Mouse (Mus musculus) heart, embryonic 13.5 days (tissue): ENCODE results near the gene Ccdc146. TPM values are rescaled to one million over a fixed set of nuclear protein-coding genes. Genes with fewer than 3 reads are reported as not detected.
"Not testable (repeated sequence)": the region's sequence is repeated elsewhere in the genome, so short reads cannot be mapped to it uniquely, and the experiment has no call there.

ENCODE experiments used
- ATAC-seq: fragments of 200-750 bp; cut with Nextera tagmentation; 2 replicates; pipeline ENCODE4 v1.8.0; 2017; ENCODE audit warnings: moderate TSS enrichment; ENCODE audit not compliant: insufficient number of reproducible peaks, low FRiP score, low TSS enrichment; ENCODE audit errors: extremely low read depth
- H3K27ac ChIP-seq: fragments of 300-500 bp; sonication (generic); replicated peaks from 2 replicates; pipeline ENCODE4 v1.5.1; 2015; ENCODE audit warnings: moderate library complexity, mild to moderate bottlenecking, inconsistent platforms
- H3K27me3 ChIP-seq: fragments of 300-500 bp; sonication (generic); replicated peaks from 2 replicates; pipeline ENCODE4 v1.6.1; 2015; ENCODE audit warnings: mild to moderate bottlenecking, inconsistent platforms
- H3K36me3 ChIP-seq: fragments of 300-500 bp; sonication (generic); 2 replicates; pipeline ENCODE4 v1.6.1; 2015; ENCODE audit warnings: mild to moderate bottlenecking, inconsistent platforms
- H3K4me1 ChIP-seq: fragments of 300-500 bp; sonication (generic); 2 replicates; pipeline ENCODE4 v1.6.1; 2015; ENCODE audit warnings: inconsistent platforms
- H3K4me2 ChIP-seq: fragments of 300-500 bp; sonication (generic); 2 replicates; pipeline ENCODE4 v1.6.1; 2015; ENCODE audit warnings: inconsistent platforms, mild to moderate bottlenecking, moderate library complexity
- H3K4me3 ChIP-seq: fragments of 300-500 bp; sonication (generic); 2 replicates; pipeline ENCODE4 v1.5.1; 2015; ENCODE audit warnings: moderate library complexity, mild to moderate bottlenecking, inconsistent platforms
- H3K9ac ChIP-seq: fragments of 300-500 bp; sonication (generic); 2 replicates; pipeline ENCODE4 v1.6.1; 2015; ENCODE audit warnings: inconsistent platforms, mild to moderate bottlenecking, moderate library complexity
- H3K9me3 ChIP-seq: fragments of 300-500 bp; sonication (generic); 2 replicates; pipeline ENCODE4 v1.6.1; 2016; ENCODE audit warnings: inconsistent platforms
- WGBS: fragments of 180-500 bp; shearing (Covaris S2); methylation state at CpG from one replicate; pipeline ENCODE4 v1.1.7; 2015; ENCODE audit warnings: mixed read lengths; 5-methylcytosine and 5-hydroxymethylcytosine counted together
- polyA plus RNA-seq: library from polyadenylated mRNA; unstranded; fragments of >200 nt; fragmentation: Nextera tagmentation; extraction: Ambion mirVana; gene quantifications from 2 replicates; pipeline ENCODE4 v1.2.1, GENCODE M21; 2015

Ccdc146 gene
- polyA plus RNA-seq, 1 experiment from 2014 or later = 2.2 TPM

DNA sequence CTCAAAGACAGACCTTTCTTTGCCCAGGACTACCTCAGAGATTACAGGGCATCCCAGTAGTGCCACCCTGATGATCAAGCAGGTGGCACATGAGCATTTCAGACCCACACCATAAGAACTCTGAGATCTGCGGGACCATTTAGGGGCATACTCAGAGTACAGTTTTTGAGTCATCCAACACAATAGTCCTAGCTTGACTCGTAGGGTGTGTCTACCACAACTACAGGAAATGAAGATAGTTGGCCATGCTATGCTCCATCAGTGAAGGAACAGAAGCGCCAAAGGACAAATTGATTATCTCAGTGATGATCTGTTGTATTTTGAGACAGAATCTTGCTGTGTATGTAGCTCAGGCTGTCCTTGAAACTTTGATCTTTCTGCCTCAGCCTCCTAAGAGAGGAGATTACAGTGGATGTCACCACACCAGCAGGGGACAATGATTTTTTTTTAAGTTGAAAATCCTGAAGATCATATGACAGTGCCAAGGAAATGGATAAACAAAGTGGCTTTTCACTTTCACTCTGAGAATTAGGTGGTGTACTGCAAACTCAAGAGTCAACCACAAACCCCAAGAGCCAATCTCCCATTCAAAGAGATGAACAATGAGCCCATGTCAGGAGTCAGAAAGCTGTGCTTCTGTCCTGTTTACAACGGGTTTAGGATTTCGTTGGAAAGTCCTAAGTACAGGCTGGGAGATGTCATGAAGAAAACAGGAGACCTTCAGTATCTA lies 54.1 kb downstream of the Ccdc146 start:
- H3K9me3 ChIP-seq = no peaks in the 10 kb centered on the region
- WGBS = 84% methylated on average over 5 of the region's 5 CpGs
- no peak overlapping the region for H3K4me3 ChIP-seq
- peaks cover 16% of the 10 kb centered on the region for H3K4me1 ChIP-seq
- no peaks in the 10 kb centered on the region; the same call in 1 of the 2 replicates for H3K36me3 ChIP-seq
- no peak overlapping the region for H3K27ac ChIP-seq
- H3K27me3 ChIP-seq = no peaks in the 10 kb centered on the region
- no peak for ATAC-seq
- no peak overlapping the region for H3K9ac ChIP-seq
- no peak overlapping the region for H3K4me2 ChIP-seq

DNA sequence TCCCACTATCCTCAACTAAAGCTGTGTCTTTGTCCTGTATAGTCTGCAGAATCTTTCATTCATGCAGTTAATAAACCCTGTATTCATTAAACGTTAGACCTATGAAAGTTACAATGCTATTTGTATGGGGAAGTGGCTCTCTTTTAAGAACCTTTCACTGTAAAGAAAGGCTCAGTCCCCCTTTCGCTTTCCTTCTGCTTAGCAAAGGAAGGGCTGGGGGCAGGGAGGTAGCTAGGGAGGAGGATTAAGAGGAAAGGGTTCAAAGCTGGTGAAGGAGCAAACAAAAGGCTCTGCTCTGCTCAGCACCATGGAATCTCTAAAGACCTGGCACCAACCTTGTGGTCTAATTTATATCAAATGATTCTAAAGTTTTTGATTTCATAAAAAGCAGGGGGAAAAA lies 57.0 kb downstream of the Ccdc146 start:
- no peak overlapping the region for H3K4me3 ChIP-seq
- H3K9ac ChIP-seq = no peak overlapping the region
- H3K9me3 ChIP-seq = no peaks in the 10 kb centered on the region
- no peak overlapping the region for H3K27ac ChIP-seq
- ATAC-seq = no peak
- no peak overlapping the region for H3K4me2 ChIP-seq
- H3K4me1 ChIP-seq = 0 out of 2 replicates have a peak, but pooled peaks cover 6% of the 10 kb centered on the region
- H3K27me3 ChIP-seq = no peaks in the 10 kb centered on the region
- WGBS = 62% methylated on average over 2 of the region's 2 CpGs
- no peaks in the 10 kb centered on the region for H3K36me3 ChIP-seq

DNA sequence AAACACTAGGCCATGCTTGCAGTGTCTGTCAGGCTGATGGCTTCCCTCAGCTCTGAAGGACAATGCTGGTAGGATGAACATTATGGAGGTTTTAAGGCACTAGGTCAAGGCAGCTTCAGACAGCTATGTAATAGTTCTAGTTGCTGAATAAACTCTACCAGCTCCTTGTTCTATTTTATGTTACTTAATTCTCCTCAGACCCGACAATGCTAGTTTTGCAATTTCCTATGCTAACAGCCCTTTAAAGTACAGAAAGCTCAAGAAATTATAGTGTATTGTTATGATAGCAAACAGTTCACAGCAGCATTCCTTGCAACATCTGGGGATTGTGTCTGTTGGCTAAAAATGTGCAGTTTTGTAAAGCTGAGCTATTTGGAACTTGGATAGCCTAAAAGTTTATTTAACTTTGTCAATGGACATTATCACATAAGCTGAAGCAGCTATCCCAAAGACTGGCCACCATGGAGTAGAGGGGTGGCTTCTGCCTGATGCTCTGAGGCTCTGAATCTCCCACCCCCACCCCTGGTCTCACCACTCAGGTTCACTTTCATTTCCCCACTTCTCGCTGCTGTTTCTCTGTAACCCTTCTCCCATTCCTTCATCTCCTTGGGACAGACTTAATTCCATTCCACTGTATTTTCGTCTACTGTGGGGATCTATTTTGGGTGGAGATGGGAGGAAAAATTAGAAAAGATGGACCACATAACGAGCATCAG lies 58.0 kb downstream of the Ccdc146 start:
- ATAC-seq = no peak
- H3K4me3 ChIP-seq = no peak overlapping the region
- H3K27ac ChIP-seq = no peak overlapping the region
- H3K27me3 ChIP-seq = no peaks in the 10 kb centered on the region
- whole genome bisulfite sequencing = 53% methylated on average over 4 of the region's 4 CpGs
- no peak overlapping the region for H3K9ac ChIP-seq
- no peak overlapping the region for H3K4me2 ChIP-seq
- H3K9me3 ChIP-seq = no peaks in the 10 kb centered on the region
- no peaks in the 10 kb centered on the region for H3K36me3 ChIP-seq
- H3K4me1 ChIP-seq = 0 out of 2 replicates have a peak, but pooled peaks cover under 1% of the 10 kb centered on the region

DNA sequence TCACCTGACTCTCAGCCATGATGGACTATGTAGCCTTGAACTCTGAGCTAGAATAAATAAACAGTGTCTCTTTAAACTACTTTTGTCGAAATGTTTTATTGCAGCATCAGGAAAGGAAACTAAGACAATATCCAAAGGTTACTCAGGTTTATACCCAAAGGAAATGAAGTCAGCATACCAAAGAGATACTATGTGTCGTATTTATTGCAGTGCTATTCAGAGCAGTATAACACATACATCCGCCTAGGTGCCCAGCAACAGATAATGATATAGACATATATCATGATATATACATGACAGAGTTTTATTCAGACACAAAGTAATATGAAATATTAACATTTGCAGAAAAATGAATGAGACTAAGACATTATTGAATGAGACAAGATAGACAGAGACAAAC lies 61.1 kb downstream of the Ccdc146 start:
- WGBS = 69% methylated on average over 3 of the region's 3 CpGs
- ATAC-seq = no peak

DNA sequence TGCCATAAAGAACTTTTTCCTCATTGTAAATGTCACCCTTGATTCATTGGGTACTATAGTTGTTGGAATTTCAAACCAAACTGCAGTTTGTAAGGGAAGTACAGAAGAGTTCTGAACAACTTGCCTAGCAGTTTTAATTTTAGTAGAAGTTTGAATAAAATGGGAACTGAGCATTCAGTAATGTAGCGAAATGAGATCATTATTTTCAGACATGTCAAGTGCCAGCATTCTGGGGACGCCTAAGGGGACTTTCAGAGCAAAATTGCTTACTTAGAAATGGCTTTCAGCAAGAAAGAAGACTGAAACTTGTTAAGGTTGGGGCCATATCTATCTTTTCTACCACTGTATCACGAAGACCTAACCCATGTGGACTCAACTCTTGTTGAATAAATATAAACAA lies 65.8 kb downstream of the Ccdc146 start:
- H3K4me3 ChIP-seq = no peak overlapping the region
- H3K27ac ChIP-seq = no peak overlapping the region
- no peaks in the 10 kb centered on the region for H3K27me3 ChIP-seq
- ATAC-seq = no peak
- 82% methylated on average over 3 of the region's 3 CpGs for WGBS
- H3K9me3 ChIP-seq = no peaks in the 10 kb centered on the region
- H3K9ac ChIP-seq = no peak overlapping the region
- H3K36me3 ChIP-seq = no peaks in the 10 kb centered on the region
- no peak overlapping the region for H3K4me2 ChIP-seq
- H3K4me1 ChIP-seq = peaks cover 10% of the 10 kb centered on the region

More for the DNA sequence above, 61.1 kb downstream of the Ccdc146 start:
- H3K27ac ChIP-seq = no peak overlapping the region
- H3K4me1 ChIP-seq = no peaks in the 10 kb centered on the region
- H3K4me3 ChIP-seq = no peak overlapping the region
- H3K36me3 ChIP-seq = no peaks in the 10 kb centered on the region
- H3K27me3 ChIP-seq = no peaks in the 10 kb centered on the region
- no peaks in the 10 kb centered on the region for H3K9me3 ChIP-seq
- no peak overlapping the region for H3K9ac ChIP-seq
- no peak overlapping the region for H3K4me2 ChIP-seq

DNA sequence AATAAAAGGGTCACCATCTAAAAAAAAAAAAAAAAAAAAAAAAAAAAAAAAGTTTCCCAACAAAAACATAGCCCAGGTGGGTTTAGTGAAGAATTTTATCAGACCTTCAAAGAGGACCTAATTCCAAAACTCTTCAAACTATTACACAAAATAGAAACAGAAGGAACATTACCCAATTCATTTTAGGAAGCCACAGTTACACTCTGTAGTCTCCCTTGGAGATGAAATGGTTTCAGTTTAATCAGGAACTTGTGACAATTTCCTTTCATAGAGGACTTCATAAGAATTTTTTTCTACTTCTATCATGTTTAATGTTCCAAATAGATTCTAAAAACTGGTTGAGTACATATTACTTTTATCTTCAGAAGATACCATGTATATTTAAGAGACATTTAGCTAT lies 72.8 kb downstream of the Ccdc146 start:
- no peaks in the 10 kb centered on the region for H3K36me3 ChIP-seq
- H3K9me3 ChIP-seq = no peaks in the 10 kb centered on the region
- no peak overlapping the region for H3K4me3 ChIP-seq
- no peak overlapping the region for H3K4me2 ChIP-seq
- peaks cover 16% of the 10 kb centered on the region for H3K4me1 ChIP-seq
- H3K9ac ChIP-seq = no peak overlapping the region
- no peak overlapping the region for H3K27ac ChIP-seq
- no peaks in the 10 kb centered on the region for H3K27me3 ChIP-seq
- ATAC-seq = no peak

DNA sequence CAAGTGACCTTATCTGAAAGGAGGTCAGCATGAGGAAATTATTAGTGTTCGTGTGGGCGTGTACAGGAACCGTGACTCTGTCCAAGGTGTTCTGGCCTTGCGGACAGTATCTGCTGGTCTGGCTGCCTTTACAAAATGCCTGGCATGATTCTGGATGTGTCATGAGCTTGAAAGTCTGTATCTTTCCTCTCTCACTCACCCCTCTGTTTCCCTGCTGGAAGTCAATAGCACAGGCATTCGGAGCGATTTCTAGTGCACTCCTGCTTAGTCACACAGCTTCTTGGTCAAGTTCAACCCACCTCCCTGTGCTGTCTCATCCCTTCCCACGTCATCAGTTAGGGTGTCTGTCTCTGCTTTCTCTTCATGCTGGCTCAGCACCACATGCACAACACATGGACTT lies 76.1 kb downstream of the Ccdc146 start:
- no peaks in the 10 kb centered on the region for H3K36me3 ChIP-seq
- H3K9ac ChIP-seq = no peak overlapping the region
- H3K27me3 ChIP-seq = no peaks in the 10 kb centered on the region
- no peaks in the 10 kb centered on the region for H3K9me3 ChIP-seq
- no peak overlapping the region for H3K27ac ChIP-seq
- WGBS = 62% methylated on average over 7 of the region's 7 CpGs
- no peak overlapping the region for H3K4me2 ChIP-seq
- no peak overlapping the region for H3K4me3 ChIP-seq
- peaks cover 3% of the 10 kb centered on the region for H3K4me1 ChIP-seq
- no peak for ATAC-seq

DNA sequence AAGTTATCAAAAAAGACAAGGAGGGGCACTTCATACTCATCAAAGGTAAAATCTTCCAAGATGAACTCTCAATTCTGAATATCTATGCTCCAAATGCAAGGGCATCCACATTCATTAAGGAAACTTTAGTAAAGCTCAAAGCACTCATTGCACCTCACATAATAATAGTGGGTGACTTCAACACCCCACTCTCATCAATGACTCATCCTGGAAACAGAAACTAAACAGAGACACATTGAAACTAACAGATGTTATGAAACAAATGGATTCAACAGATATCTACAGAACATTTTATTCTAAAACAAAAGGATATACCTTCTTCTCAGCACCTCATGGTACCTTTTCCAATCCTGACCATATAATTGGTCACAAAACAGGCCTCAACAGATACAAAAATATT lies 82.2 kb downstream of the Ccdc146 start:
- not testable (repeated sequence) for H3K36me3 ChIP-seq, H3K4me1 ChIP-seq, ATAC-seq, H3K4me3 ChIP-seq, H3K27ac ChIP-seq, H3K4me2 ChIP-seq, H3K9ac ChIP-seq, H3K9me3 ChIP-seq, H3K27me3 ChIP-seq

DNA sequence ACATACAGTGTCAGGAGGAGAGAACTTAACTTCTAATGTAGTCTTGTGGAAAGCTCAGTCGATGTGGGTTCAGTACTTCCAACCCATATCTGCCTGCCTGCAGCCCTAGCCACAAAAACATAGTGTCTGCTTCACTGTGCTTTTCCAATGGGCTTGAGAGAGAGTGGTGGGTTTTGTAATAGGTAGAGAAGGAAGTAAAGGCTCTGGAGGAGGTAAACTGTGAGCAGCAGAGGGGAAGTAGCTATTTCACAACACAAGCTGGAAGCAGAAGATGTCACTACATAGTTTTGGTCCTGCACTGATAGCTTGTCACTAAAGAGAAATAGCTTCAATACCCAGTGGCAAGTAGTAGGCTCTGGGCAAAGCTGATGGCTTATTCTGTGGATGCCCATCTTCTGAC lies 92.4 kb downstream of the Ccdc146 start:
- no peaks in the 10 kb centered on the region; the same call in 1 of the 2 replicates for H3K9me3 ChIP-seq
- no peak overlapping the region for H3K9ac ChIP-seq
- H3K27ac ChIP-seq = peak overlapping the region; percentile 99
- peaks cover 41% of the 10 kb centered on the region for H3K4me1 ChIP-seq
- H3K4me2 ChIP-seq = no peak overlapping the region
- no peaks in the 10 kb centered on the region for H3K27me3 ChIP-seq
- no peak overlapping the region for H3K4me3 ChIP-seq
- ATAC-seq = no peak
- H3K36me3 ChIP-seq = no peaks in the 10 kb centered on the region
- WGBS = 67% methylated on average over 1 of the region's 1 CpGs

DNA sequence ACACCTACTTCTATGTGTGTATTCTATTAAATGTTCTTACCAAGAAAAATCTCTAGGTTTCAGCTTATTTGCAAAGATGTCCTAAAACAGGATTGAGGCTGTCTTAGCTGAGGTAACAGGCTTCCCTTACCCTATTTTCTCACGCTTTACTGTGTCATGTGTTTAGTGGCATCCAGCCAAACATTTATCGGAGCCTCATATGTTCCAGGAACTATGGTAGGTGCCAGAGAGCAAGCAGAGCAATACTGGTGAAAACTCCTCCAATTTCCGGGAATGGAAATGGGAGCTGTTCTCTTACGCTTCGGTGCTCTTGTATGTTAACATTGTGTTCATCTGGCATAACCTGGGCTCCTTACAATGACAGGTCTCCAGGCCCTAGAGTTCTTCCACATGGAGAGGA lies 92.8 kb downstream of the Ccdc146 start:
- H3K9me3 ChIP-seq = no peaks in the 10 kb centered on the region; the same call in 1 of the 2 replicates
- H3K4me1 ChIP-seq = peaks cover 41% of the 10 kb centered on the region
- ATAC-seq = no peak
- WGBS = 26% methylated on average over 5 of the region's 5 CpGs
- no peaks in the 10 kb centered on the region for H3K27me3 ChIP-seq
- peak overlapping the region; percentile 99 for H3K27ac ChIP-seq
- H3K9ac ChIP-seq = no peak overlapping the region
- H3K4me2 ChIP-seq = no peak overlapping the region
- H3K4me3 ChIP-seq = no peak overlapping the region
- H3K36me3 ChIP-seq = no peaks in the 10 kb centered on the region

DNA sequence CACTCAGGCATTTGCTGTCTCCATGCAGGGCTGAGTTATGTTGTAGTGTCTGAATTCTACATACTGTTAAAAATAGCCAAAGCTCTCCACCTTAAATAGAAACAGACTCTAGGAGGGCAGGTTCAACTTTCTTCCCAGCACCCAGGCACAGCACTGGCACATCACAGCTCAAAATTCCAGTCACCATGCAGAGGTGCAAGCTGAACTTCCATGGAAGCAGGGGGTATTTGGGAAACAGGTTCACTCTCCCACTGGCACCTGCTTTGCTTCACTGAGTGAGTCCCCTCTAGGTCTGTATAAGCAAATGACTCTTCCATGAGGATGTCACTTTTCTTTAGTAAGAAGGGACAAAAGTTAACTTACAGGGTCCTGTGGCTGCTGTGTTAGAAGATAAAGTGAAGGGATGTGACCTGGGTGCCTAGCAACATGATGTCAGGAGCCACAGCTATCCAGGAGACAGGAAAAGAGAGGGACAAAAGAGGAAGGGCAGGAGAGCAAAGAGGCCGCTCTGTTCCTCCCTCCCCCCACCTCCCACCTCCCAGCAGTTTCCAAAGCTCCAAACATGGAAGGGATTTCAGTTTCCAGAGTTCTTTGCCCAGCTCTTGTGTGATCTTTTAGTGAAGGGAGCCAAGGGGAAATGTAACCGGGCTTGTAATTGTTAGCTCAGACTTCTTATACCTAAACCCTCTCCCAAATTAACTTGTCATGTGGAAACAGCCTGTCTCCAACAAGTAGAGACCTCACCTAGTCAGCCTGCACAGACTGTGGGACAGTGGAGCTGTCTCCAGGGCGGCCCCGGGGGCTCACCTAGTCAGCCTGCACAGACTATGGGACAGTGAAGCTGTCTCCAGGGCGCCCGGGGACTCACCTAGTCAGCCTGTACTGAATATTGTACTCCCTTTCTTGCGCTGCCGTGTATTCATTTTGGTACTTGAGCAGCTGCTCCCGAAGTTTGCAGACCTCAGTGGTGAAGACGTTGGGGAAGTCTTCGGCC lies 94.5 kb downstream of the Ccdc146 start:
- H3K4me2 ChIP-seq = peak overlapping the region; percentile 56
- peak overlapping the region; percentile 77 for H3K9ac ChIP-seq
- ATAC-seq = peak; percentile 72
- peak overlapping the region; percentile 99 for H3K27ac ChIP-seq
- no peaks in the 10 kb centered on the region; the same call in 1 of the 2 replicates for H3K9me3 ChIP-seq
- 34% methylated on average over 11 of the region's 11 CpGs for WGBS
- H3K4me3 ChIP-seq = peak overlapping the region; percentile 20
- H3K4me1 ChIP-seq = peaks cover 52% of the 10 kb centered on the region
- H3K27me3 ChIP-seq = no peaks in the 10 kb centered on the region
- H3K36me3 ChIP-seq = no peaks in the 10 kb centered on the region
